In the genomic region with DNA sequence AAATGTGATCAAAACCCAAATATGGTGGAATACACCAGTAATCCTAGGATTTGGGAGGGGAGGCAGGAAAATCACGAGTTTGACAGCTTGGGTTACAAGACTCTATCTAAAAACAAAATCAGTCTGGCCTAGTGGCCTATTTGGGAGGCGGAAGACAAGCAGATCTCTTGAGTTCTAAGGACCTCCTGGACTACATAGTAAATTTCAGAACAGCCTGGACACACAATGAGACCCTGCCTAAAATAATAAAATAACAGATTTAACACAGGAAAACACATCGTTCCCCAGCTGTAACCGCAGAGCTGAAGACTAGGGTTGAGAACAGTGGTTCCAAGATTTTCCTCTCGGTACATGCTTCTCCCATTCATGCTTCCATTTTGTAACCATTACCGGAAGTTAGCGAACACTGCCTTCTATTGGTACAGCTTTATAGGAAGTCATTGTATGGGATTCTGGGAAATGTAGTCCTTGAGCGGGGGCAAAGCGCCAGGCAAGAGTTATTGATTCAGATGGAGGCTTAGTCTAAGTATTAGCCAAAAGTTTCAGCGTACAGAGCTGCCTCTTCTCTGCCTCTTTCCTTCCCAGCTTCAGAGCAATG, we compare ENCODE assay signal across 8 mouse cellular contexts. TPM values are rescaled to one million over a fixed set of nuclear protein-coding genes. Genes with fewer than 3 reads are reported as not detected.
DNase-seq lines count a peak whose midpoint lies in the region; ATAC-seq and TF ChIP-seq lines count a peak whose summit lies in the region.

No protein-coding gene starts in this region.

- TF ChIP-seq EP300 in MEL (IDR thresholded peaks at IDR 0.05; ENCODE audit: low read depth in 1 of 2, low read length in 2 of 2) = no peak; a peak in 1 of 4 replicates
- no peak for TF ChIP-seq EP300 in liver, embryonic 14.5 days (IDR thresholded peaks at IDR 0.05; ENCODE audit: low read depth)

- H3K36me3 ChIP-seq in MEL (ENCODE audit: control insufficient read depth in 1 of 2, insufficient read depth in 2 of 2, low read length in 2 of 2) = peaks cover 0 to 9% of the 10 kb centered on the region in 2 experiments; a peak in 2 of 4 replicates
- no peaks in the 10 kb centered on the region for H3K36me3 ChIP-seq in forebrain, embryonic 10.5 days (replicated peaks)
- H3K36me3 ChIP-seq in liver, embryonic 14.5 days (replicated peaks; ENCODE audit: control insufficient read depth, insufficient read depth, low read depth) = no peaks in the 10 kb centered on the region

- intact Hi-C loops in heart, postnatal 10 days (cut with DNase I) = no loop called here

- peak overlapping the region; percentile 37; the same call in 1 of the 2 replicates for H3K27ac ChIP-seq in MEL (ENCODE audit: control insufficient read depth, low read depth, low read length)
- H3K27ac ChIP-seq in forebrain, embryonic 10.5 days = peak overlapping the region; percentile 59
- no peak overlapping the region for H3K27ac ChIP-seq in liver, embryonic 14.5 days

- no peak for TF ChIP-seq RAD21 in MEL (IDR thresholded peaks at IDR 0.05; ENCODE audit: low read depth, low read length)

- TF ChIP-seq POLR2A in MEL (IDR thresholded peaks at IDR 0.05; ENCODE audit: control insufficient read depth in 1 of 2, insufficient read depth in 1 of 2, low read depth in 1 of 2, low read length in 2 of 2, poor library complexity in 1 of 2) = peak; percentile 30 to 99; a peak in 3 of 4 replicates

- peaks cover 10 to 11% of the 10 kb centered on the region in 2 experiments; a peak in 3 of 4 replicates for H3K27me3 ChIP-seq in MEL (ENCODE audit: control insufficient read depth in 1 of 2, insufficient read depth in 2 of 2, low read length in 2 of 2)
- peaks cover 32% of the 10 kb centered on the region for H3K27me3 ChIP-seq in forebrain, embryonic 10.5 days (ENCODE audit: poor library complexity, severe bottlenecking)
- no peaks in the 10 kb centered on the region for H3K27me3 ChIP-seq in liver, embryonic 14.5 days (ENCODE audit: control insufficient read depth, insufficient read depth, low read length)

- H3K4me1 ChIP-seq in MEL (ENCODE audit: control insufficient read depth in 1 of 2, insufficient read depth in 2 of 2, low read length in 2 of 2) = peaks cover 0 to 15% of the 10 kb centered on the region in 2 experiments; a peak in 2 of 4 replicates
- peaks cover 7% of the 10 kb centered on the region; the same call in 1 of the 2 replicates for H3K4me1 ChIP-seq in forebrain, embryonic 10.5 days
- H3K4me1 ChIP-seq in liver, embryonic 14.5 days (replicated peaks; ENCODE audit: control insufficient read depth in 2 of 2, insufficient read depth in 2 of 2, low read length in 1 of 2) = no peaks in the 10 kb centered on the region; a peak in 2 of 4 replicates

- peak; percentile 99 for DNase-seq in MEL (ENCODE audit: low read depth, low spot score)
- peak; percentile 77 for DNase-seq in brain, embryonic 18.5 days (ENCODE audit: low read depth, low spot score)
- DNase-seq in forebrain, embryonic 10.5 days (ENCODE audit: extremely low spot score, low spot score) = peak; percentile 50
- peak; percentile 63 to 80 for DNase-seq in heart, postnatal 10 days
- DNase-seq in kidney, postnatal 4 days = peak; percentile 71 to 76
- DNase-seq in liver, embryonic 14.5 days (ENCODE audit: low read depth in 3 of 3, low spot score in 3 of 3) = peak; percentile 50 to 64 (median 54)
- DNase-seq in neural tube, embryonic 10.5 days (ENCODE audit: extremely low spot score, low spot score) = peak; percentile 48
- DNase-seq in thymus, postnatal 4 days = peak; percentile 28

- 16% methylated on average over 10 of the region's 10 CpGs for WGBS in forebrain, embryonic 10.5 days
- 12% methylated on average over 10 of the region's 10 CpGs for WGBS in liver, embryonic 14.5 days (ENCODE audit: insufficient replicate concordance)

- peak overlapping the region; percentile 66 for H3K4me3 ChIP-seq in MEL (ENCODE audit: control insufficient read depth in 1 of 2, insufficient read depth in 1 of 2, low read depth in 2 of 2, low read length in 2 of 2)
- H3K4me3 ChIP-seq in forebrain, embryonic 10.5 days = peak overlapping the region; percentile 42
- peak overlapping the region; percentile 48 to 54 for H3K4me3 ChIP-seq in liver, embryonic 14.5 days (ENCODE audit: insufficient read depth in 1 of 2, low read depth in 2 of 2, low read length in 2 of 2)

- peak in 2 of 3 experiments; percentile 7 to 19; a peak in 1 of 6 replicates for TF ChIP-seq CTCF in MEL (IDR thresholded peaks at IDR 0.05 in 2 of 3, conservative IDR thresholded peaks at IDR 0.05 in 1 of 3; ENCODE audit: control insufficient read depth in 1 of 3, insufficient read depth in 1 of 3, low read depth in 2 of 3, low read length in 3 of 3, poor library complexity in 1 of 3, severe bottlenecking in 1 of 3)
- TF ChIP-seq CTCF in liver, embryonic 14.5 days (IDR thresholded peaks at IDR 0.05; ENCODE audit: low read depth) = peak; percentile 10; the same call in 1 of the 2 replicates

- peak overlapping the region; percentile 69 for H3K9ac ChIP-seq in MEL (ENCODE audit: control insufficient read depth, low read depth, low read length, poor library complexity, severe bottlenecking)
- no peak overlapping the region for H3K9ac ChIP-seq in liver, embryonic 14.5 days (replicated peaks)

- ATAC-seq in liver, embryonic 14.5 days (ENCODE audit: insufficient read depth) = peak; percentile 48; the same call in 1 of the 2 replicates

- H3K9me3 ChIP-seq in MEL (replicated peaks; ENCODE audit: insufficient read depth, low read length) = no peaks in the 10 kb centered on the region
- no peaks in the 10 kb centered on the region for H3K9me3 ChIP-seq in forebrain, embryonic 10.5 days
- no peaks in the 10 kb centered on the region for H3K9me3 ChIP-seq in liver, embryonic 14.5 days (ENCODE audit: control insufficient read depth, low read length)

- peak overlapping the region; percentile 62 for H3K4me2 ChIP-seq in liver, embryonic 14.5 days (ENCODE audit: low read depth)

- no peaks in the 10 kb centered on the region; the same call in 1 of the 2 replicates for H3K79me2 ChIP-seq in MEL (ENCODE audit: control insufficient read depth, insufficient read depth, low read length, poor library complexity)

TF ChIP-seq in MEL, 35 proteins besides CTCF, POLR2A, EP300 and RAD21 (continues in another document):
- TF ChIP-seq TAL1 (IDR thresholded peaks at IDR 0.05; ENCODE audit: low read length) (no peak), GABPA (IDR thresholded peaks at IDR 0.05; ENCODE audit: low read depth, low read length) (no peak), MYB (IDR thresholded peaks at IDR 0.05; ENCODE audit: low read depth, low read length) (no peak), SMC3 (IDR thresholded peaks at IDR 0.05; ENCODE audit: low read depth, low read length) (no peak), SIN3A (IDR thresholded peaks at IDR 0.05; ENCODE audit: low read length) (peak; percentile 99), HCFC1 (IDR thresholded peaks at IDR 0.05; ENCODE audit: low read depth, low read length) (peak; percentile 100), CHD1 (IDR thresholded peaks at IDR 0.05; ENCODE audit: low read depth, low read length) (no peak), ZNF384 (IDR thresholded peaks at IDR 0.05; ENCODE audit: low read depth, low read length) (no peak), POLR2AphosphoS2 (IDR thresholded peaks at IDR 0.05; ENCODE audit: low read length) (peak; percentile 99)

RNA-seq across cellular contexts. Expression of a gene that starts 16.7 kb away (rescaled TPM):
- total RNA-seq in MEL (2012; rRNA removed) = 19.0 and 22.9 TPM in 2 replicates
- polyA plus RNA-seq in MEL (2012; ENCODE audit: insufficient read depth in 1 of 2, insufficient read length in 2 of 2, low read depth in 1 of 2, low replicate concordance in 2 of 2, missing spikeins in 1 of 2) = 10 to 100 TPM in 1 of 2 experiments, not detected in 1; 44.2 TPM
- 5.1 and 5.3 TPM in 2 replicates for polyA plus RNA-seq in forebrain, embryonic 10.5 days (2016; fragmentation: Nextera tagmentation; extraction: Ambion mirVana)
- total RNA-seq in heart, postnatal 10 days (2021) = 10 to 100 TPM; 10.3 to 12.6 TPM
- 6.7 and 10.3 TPM in 2 replicates for polyA plus RNA-seq in liver, embryonic 14.5 days (2012; rRNA removed)
- 6.4 and 6.5 TPM in 2 replicates for polyA plus RNA-seq in liver, embryonic 14.5 days (2014; fragmentation: Nextera tagmentation; extraction: Ambion mirVana)

RNA-seq across cellular contexts. Expression of a gene that starts 25.9 kb away (rescaled TPM):
- total RNA-seq in MEL (2012; rRNA removed) = 1.0 and 1.4 TPM in 2 replicates
- polyA plus RNA-seq in MEL (2012; ENCODE audit: insufficient read depth in 1 of 2, insufficient read length in 2 of 2, low read depth in 1 of 2, low replicate concordance in 2 of 2, missing spikeins in 1 of 2) = 1 to 10 TPM in 1 of 2 experiments, not detected in 1; 6.4 TPM
- polyA plus RNA-seq in forebrain, embryonic 10.5 days (2016; fragmentation: Nextera tagmentation; extraction: Ambion mirVana) = 3.5 and 3.6 TPM in 2 replicates
- 1 to 10 TPM in 1 of 2 experiments, under 1 TPM in 1; 0.74 to 1.0 TPM for total RNA-seq in heart, postnatal 10 days (2021)
- 1.2 and 1.4 TPM in 2 replicates for polyA plus RNA-seq in liver, embryonic 14.5 days (2012; rRNA removed)
- 0.52 and 0.58 TPM in 2 replicates for polyA plus RNA-seq in liver, embryonic 14.5 days (2014; fragmentation: Nextera tagmentation; extraction: Ambion mirVana)

RNA-seq across cellular contexts. Expression of a gene that starts 26.0 kb away (rescaled TPM):
- 118 and 128 TPM in 2 replicates for total RNA-seq in MEL (2012; rRNA removed)
- 100 to 1,000 TPM in 1 of 2 experiments, not detected in 1; 114 TPM for polyA plus RNA-seq in MEL (2012; ENCODE audit: insufficient read depth in 1 of 2, insufficient read length in 2 of 2, low read depth in 1 of 2, low replicate concordance in 2 of 2, missing spikeins in 1 of 2)
- polyA plus RNA-seq in forebrain, embryonic 10.5 days (2016; fragmentation: Nextera tagmentation; extraction: Ambion mirVana) = 32.0 and 33.7 TPM in 2 replicates
- 10 to 100 TPM; 24.3 to 28.6 TPM for total RNA-seq in heart, postnatal 10 days (2021)
- 37.5 and 61.5 TPM in 2 replicates for polyA plus RNA-seq in liver, embryonic 14.5 days (2012; rRNA removed)
- polyA plus RNA-seq in liver, embryonic 14.5 days (2014; fragmentation: Nextera tagmentation; extraction: Ambion mirVana) = 106 and 110 TPM in 2 replicates

RNA-seq across cellular contexts. Expression of a gene that starts 35.5 kb away (rescaled TPM):
- 1.3 and 1.4 TPM in 2 replicates for total RNA-seq in MEL (2012; rRNA removed)
- 10 to 100 TPM in 1 of 2 experiments, not detected in 1; 13.9 TPM for polyA plus RNA-seq in MEL (2012; ENCODE audit: insufficient read depth in 1 of 2, insufficient read length in 2 of 2, low read depth in 1 of 2, low replicate concordance in 2 of 2, missing spikeins in 1 of 2)
- 9.0 and 11.5 TPM in 2 replicates for polyA plus RNA-seq in forebrain, embryonic 10.5 days (2016; fragmentation: Nextera tagmentation; extraction: Ambion mirVana)
- total RNA-seq in heart, postnatal 10 days (2021) = 1 to 10 TPM; 2.2 to 2.4 TPM
- 2.6 and 3.9 TPM in 2 replicates for polyA plus RNA-seq in liver, embryonic 14.5 days (2012; rRNA removed)
- polyA plus RNA-seq in liver, embryonic 14.5 days (2014; fragmentation: Nextera tagmentation; extraction: Ambion mirVana) = 0.99 and 1.3 TPM in 2 replicates

RNA-seq across cellular contexts. Expression of a gene that starts 48.9 kb away (rescaled TPM):
- total RNA-seq in MEL (2012; rRNA removed) = 3.3 and 5.0 TPM in 2 replicates
- polyA plus RNA-seq in MEL (2012; ENCODE audit: insufficient read depth in 1 of 2, insufficient read length in 2 of 2, low read depth in 1 of 2, low replicate concordance in 2 of 2, missing spikeins in 1 of 2) = 10 to 100 TPM in 1 of 2 experiments, not detected in 1; 21.3 TPM
- polyA plus RNA-seq in forebrain, embryonic 10.5 days (2016; fragmentation: Nextera tagmentation; extraction: Ambion mirVana) = 24.2 and 24.7 TPM in 2 replicates
- 10 to 100 TPM; 63.0 to 66.5 TPM for total RNA-seq in heart, postnatal 10 days (2021)
- 6.7 and 9.0 TPM in 2 replicates for polyA plus RNA-seq in liver, embryonic 14.5 days (2012; rRNA removed)
- polyA plus RNA-seq in liver, embryonic 14.5 days (2014; fragmentation: Nextera tagmentation; extraction: Ambion mirVana) = 2.1 and 3.4 TPM in 2 replicates

Comparison
In these comparisons a context has a peak if more than half of its experiments do, and no peak if none do; other contexts are left out.
1. DNase-seq: peak in every context shown above with its lines; median percentile 99 in MEL; 77 in brain, embryonic 18.5 days; 74 in kidney, postnatal 4 days; 72 in heart, postnatal 10 days; 54 in liver, embryonic 14.5 days; 50 in forebrain, embryonic 10.5 days; 48 in neural tube, embryonic 10.5 days; 28 in thymus, postnatal 4 days.